Mouse (Mus musculus) kidney, adult 2 months (tissue): ENCODE measurements around the gene Akt1s1. TPM values are rescaled to one million over a fixed set of nuclear protein-coding genes. Genes with fewer than 3 reads are reported as not detected.

Experiments
- DNase-seq: peaks from one replicate; pipeline ENCODE4 v3.0.0; 2021
- H3K27ac ChIP-seq: fragments of 200-500 bp; 2 replicates; pipeline ENCODE4 v1.5.1; 2012; ENCODE audit warnings: low read depth, low read length, control low read depth, inconsistent platforms; ENCODE audit not compliant: insufficient read depth
- H3K27me3 ChIP-seq: fragments of 200-500 bp; replicated peaks from 2 replicates; pipeline ENCODE4 v1.6.1; 2012; ENCODE audit warnings: mild to moderate bottlenecking, moderate library complexity, low read length, inconsistent platforms; ENCODE audit not compliant: control insufficient read depth, insufficient read depth
- H3K36me3 ChIP-seq: fragments of 200-500 bp; 2 replicates; pipeline ENCODE4 v1.6.1; 2012; ENCODE audit warnings: mild to moderate bottlenecking, moderate library complexity, low read length, inconsistent platforms; ENCODE audit not compliant: control insufficient read depth, insufficient read depth
- H3K4me1 ChIP-seq: fragments of 200-500 bp; 2 replicates; pipeline ENCODE4 v1.6.1; 2011; ENCODE audit warnings: low read length; ENCODE audit not compliant: control insufficient read depth, insufficient read depth
- H3K4me3 ChIP-seq: fragments of 200-500 bp; 2 replicates; pipeline ENCODE4 v1.5.1; 2011; ENCODE audit warnings: mild to moderate bottlenecking, low read depth, low read length, control low read depth; ENCODE audit not compliant: insufficient read depth
- CTCF ChIP-seq: fragments of 200-500 bp; conservative IDR thresholded peaks from 2 replicates; pipeline ENCODE4 v1.5.1; 2011; ENCODE audit warnings: low read depth, mild to moderate bottlenecking, control low read depth, low read length, moderate library complexity, mixed read lengths; ENCODE audit not compliant: insufficient read depth, insufficient read length
- POLR2A ChIP-seq: fragments of 200-500 bp; IDR thresholded peaks from one replicate; pipeline ENCODE4 v1.6.1; 2011; ENCODE audit warnings: low read depth, low read length, control low read depth
- WGBS: fragments of 180-500 bp; shearing (Covaris S2); methylation state at CpG from one replicate; pipeline ENCODE4 v1.1.7; 2018; 5-methylcytosine and 5-hydroxymethylcytosine counted together
- polyA plus RNA-seq: library from polyadenylated mRNA; depleted of rRNA; stranded (reverse); fragments of >200 nt; gene quantifications from 2 replicates; pipeline ENCODE4 v1.2.3, GENCODE M21; 2012

Akt1s1 gene
- polyA plus RNA-seq, 1 experiment: 90.6 TPM

GRCm38 (mm10) chr7:44818751-44819235, 30.0 kb upstream of the Akt1s1 start:
- 0 out of 2 replicates have a peak overlapping the region, but pooled peaks have one; percentile 14 for H3K4me3 ChIP-seq
- DNase-seq: peak; percentile 21
- TF ChIP-seq POLR2A (no peak), CTCF (no peak)
- no peaks in the 10 kb centered on the region for H3K36me3 ChIP-seq
- H3K27ac ChIP-seq: no peak overlapping the region
- 42% methylated on average over 6 of the region's 6 CpGs for WGBS
- H3K27me3 ChIP-seq: no peaks in the 10 kb centered on the region
- peaks cover 20% of the 10 kb centered on the region for H3K4me1 ChIP-seq

- no peak for TF ChIP-seq CTCF
- TF ChIP-seq POLR2A: no peak
- Histone ChIP-seq H3K27ac (no peak overlapping the region), H3K4me3 (no peak overlapping the region), H3K27me3 (no peaks in the 10 kb centered on the region), H3K36me3 (no peaks in the 10 kb centered on the region), H3K4me1 (peaks cover 20% of the 10 kb centered on the region)
- WGBS: 81% methylated on average over 2 of the region's 2 CpGs
- DNase-seq: no peak
Observed at GRCm38 (mm10) chr7:44819391-44819790, 29.4 kb upstream of the Akt1s1 start.

- Histone ChIP-seq H3K27ac (no peak overlapping the region), H3K4me1 (peaks cover 20% of the 10 kb centered on the region)
- WGBS: 25% methylated on average over 5 of the region's 5 CpGs
Observed at GRCm38 (mm10) chr7:44819863-44820262, 28.9 kb upstream of the Akt1s1 start.

GRCm38 (mm10) chr7:44820525-44820924, 28.3 kb upstream of the Akt1s1 start:
- no peak overlapping the region for H3K4me3 ChIP-seq
- no peak overlapping the region for H3K27ac ChIP-seq
- no peaks in the 10 kb centered on the region for H3K27me3 ChIP-seq
- no peaks in the 10 kb centered on the region for H3K36me3 ChIP-seq
- no peak for DNase-seq
- WGBS: 65% methylated on average over 3 of the region's 3 CpGs
- TF ChIP-seq CTCF (no peak), POLR2A (no peak)
- peaks cover 17% of the 10 kb centered on the region for H3K4me1 ChIP-seq

More at GRCm38 (mm10) chr7:44819863-44820262, 28.9 kb upstream of the Akt1s1 start:
- TF ChIP-seq POLR2A (no peak), CTCF (no peak)
- no peaks in the 10 kb centered on the region for H3K36me3 ChIP-seq
- no peaks in the 10 kb centered on the region for H3K27me3 ChIP-seq
- no peak overlapping the region for H3K4me3 ChIP-seq
- no peak for DNase-seq

GRCm38 (mm10) chr7:44821666-44822448, 26.9 kb upstream of the Akt1s1 start:
- no peak for DNase-seq
- TF ChIP-seq POLR2A (no peak), CTCF (peak; percentile 36; the same call in 1 of the 2 replicates)
- H3K4me1 ChIP-seq: peaks cover 17% of the 10 kb centered on the region
- H3K27ac ChIP-seq: no peak overlapping the region
- H3K4me3 ChIP-seq: no peak overlapping the region
- no peaks in the 10 kb centered on the region for H3K36me3 ChIP-seq
- 80% methylated on average over 7 of the region's 7 CpGs for WGBS
- H3K27me3 ChIP-seq: no peaks in the 10 kb centered on the region

- Histone ChIP-seq H3K4me1 (peaks cover 9% of the 10 kb centered on the region), H3K36me3 (no peaks in the 10 kb centered on the region), H3K27ac (no peak overlapping the region), H3K27me3 (no peaks in the 10 kb centered on the region), H3K4me3 (no peak overlapping the region)
- DNase-seq: no peak
- TF ChIP-seq CTCF: no peak
- no peak for TF ChIP-seq POLR2A
- WGBS: 32% methylated on average over 7 of the region's 7 CpGs
Observed at GRCm38 (mm10) chr7:44823409-44823808, 25.4 kb upstream of the Akt1s1 start.

GRCm38 (mm10) chr7:44824872-44825271, 23.9 kb upstream of the Akt1s1 start:
- Histone ChIP-seq H3K4me1 (peaks cover 3% of the 10 kb centered on the region), H3K4me3 (no peak overlapping the region), H3K27ac (no peak overlapping the region), H3K36me3 (no peaks in the 10 kb centered on the region), H3K27me3 (no peaks in the 10 kb centered on the region)
- peak; percentile 82 for DNase-seq
- 6% methylated on average over 3 of the region's 3 CpGs for WGBS
- TF ChIP-seq CTCF: peak; percentile 90
- no peak for TF ChIP-seq POLR2A
